Mouse (Mus musculus): Measurements from ENCODE around the gene Cyth2.

The Cyth2 gene

GRCm38 (mm10) chr7:45809276-45810075 lies 4.9 kb downstream of the Cyth2 start:
- no peak for DNase-seq

GRCm38 (mm10) chr7:45808471-45808870 lies 5.9 kb downstream of the Cyth2 start:
- no peak for DNase-seq

GRCm38 (mm10) chr7:45805941-45806340 lies 8.4 kb downstream of the Cyth2 start:
- no peak for DNase-seq

DNA sequence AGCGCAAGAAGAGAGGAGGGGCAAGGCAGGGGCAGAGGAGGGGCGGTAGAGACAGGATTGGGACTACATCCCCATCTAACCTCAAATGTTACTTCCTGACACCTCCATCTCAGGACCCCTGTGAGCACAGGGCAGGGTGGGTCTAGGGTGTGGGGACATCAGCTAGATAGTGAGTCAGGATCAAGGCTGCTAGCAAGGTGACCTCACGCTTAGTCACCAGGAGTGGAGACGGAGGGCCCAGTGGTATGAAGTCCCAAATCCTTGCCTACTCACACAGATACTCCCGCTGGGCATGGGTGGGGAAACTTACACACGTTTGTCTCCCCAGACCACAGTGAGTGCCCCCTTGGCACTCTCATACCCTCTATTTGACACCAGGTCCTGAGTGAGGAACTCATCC lies 11.8 kb downstream of the Cyth2 start:
- no peak for DNase-seq

DNA sequence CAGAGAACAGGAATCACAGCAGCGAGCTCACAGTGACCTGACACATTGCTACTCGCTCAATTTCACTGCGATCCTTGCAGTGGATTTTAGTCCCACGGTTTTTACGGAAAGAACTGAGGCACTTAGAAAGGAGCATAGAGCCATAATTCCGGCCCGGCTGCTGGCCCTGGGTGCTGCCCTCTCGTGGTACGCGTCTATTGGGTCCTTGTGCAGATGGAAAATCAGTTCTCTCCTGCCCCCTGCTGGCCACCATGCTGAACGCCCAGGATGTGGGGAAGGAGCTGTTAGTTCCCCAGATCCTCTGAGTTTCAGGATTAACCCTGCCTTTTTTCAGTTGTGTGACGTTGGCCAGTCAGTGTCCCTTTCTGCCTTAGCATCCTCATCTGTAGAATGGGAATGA lies 13.0 kb downstream of the Cyth2 start:
- DNase-seq: peak; percentile 88

- DNase-seq: peak; percentile 55
Measured at GRCm38 (mm10) chr7:45800546-45801204, 13.7 kb downstream of the Cyth2 start.

DNA sequence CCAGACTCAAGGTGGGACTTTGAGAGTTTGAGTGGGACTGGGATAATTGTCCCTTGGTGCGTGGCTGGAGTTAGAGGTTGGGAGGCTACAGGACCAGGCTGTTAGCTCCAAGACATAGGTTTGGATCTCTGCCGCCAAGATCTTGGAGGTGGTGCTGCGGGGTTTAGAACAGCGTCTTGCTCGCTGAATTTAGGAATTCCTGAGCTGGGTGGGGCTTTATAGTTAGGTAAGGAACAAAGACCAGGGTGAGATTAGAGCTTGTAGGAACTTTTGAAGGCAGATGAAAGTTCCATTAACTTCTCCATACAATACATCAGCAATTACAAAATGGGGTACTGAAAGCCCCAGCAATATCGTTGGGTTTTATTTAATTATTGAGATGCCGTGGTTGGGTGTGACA lies 14.4 kb downstream of the Cyth2 start:
- no peak for DNase-seq

GRCm38 (mm10) chr7:45798931-45799330 lies 15.4 kb downstream of the Cyth2 start:
- no peak for DNase-seq

GRCm38 (mm10) chr7:45798511-45798836 lies 15.9 kb downstream of the Cyth2 start:
- DNase-seq: no peak

DNA sequence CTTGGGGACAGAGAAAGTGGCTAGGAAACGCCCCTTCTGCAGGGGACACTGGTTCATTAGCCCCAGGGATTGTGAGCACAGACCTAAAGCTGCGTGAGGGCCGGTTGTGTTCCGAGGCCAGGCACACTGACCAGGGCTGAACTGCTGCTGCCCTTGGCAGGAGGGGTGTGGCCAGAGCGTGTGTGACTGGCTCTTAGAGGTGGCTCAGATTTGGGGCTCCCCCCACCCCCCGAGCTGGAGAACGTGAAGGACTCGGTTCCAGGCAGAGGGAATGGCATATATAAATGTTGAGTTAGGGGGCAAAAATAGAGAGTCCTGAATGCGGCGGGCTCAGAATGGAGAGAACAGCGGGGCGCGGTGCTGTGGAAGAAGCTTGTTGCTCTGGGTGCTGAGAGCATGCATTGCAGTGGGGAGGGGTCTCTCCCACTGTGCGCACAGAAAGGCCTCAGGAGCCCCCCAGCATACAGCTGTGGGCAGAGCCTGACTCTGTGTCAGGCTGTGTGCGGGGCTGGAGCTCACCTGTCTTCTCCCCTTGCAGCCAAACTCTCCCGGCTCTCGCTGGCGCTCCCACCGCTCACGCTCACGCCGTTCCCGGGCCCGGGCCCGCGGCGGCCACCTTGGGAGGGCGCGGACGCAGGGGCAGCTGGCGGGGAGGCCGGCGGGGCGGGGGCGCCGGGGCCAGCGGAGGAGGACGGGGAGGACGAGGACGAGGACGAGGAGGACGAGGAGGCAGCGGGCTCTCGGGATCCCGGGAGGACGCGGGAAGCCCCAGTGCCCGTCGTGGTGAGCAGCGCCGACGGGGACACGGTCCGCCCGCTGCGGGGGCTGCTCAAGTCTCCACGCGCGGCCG lies 16.5 kb downstream of the Cyth2 start:
- DNase-seq: no peak

GRCm38 (mm10) chr7:45796950-45797349 lies 17.4 kb downstream of the Cyth2 start:
- DNase-seq: no peak

DNA sequence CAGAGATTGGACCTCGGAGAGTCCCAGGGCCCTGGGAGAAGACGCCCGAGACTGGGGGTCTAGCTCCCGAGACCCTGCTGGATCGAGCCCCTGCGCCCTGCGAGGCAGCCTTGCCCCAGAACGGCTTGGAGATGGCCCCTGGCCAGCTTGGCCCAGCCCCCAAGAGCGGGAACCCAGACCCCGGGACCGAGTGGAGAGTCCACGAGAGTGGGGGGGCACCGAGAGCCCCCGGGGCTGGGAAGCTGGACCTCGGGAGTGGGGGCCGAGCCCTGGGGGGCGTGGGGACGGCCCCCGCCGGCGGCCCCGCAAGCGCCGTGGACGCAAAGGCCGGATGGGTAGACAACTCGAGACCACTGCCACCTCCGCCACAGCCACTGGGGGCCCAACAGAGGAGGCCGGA lies 19.4 kb downstream of the Cyth2 start:
- DNase-seq: no peak

- DNase-seq: no peak
Measured at GRCm38 (mm10) chr7:45793969-45794585, 20.3 kb downstream of the Cyth2 start.

GRCm38 (mm10) chr7:45793240-45793639 lies 21.1 kb downstream of the Cyth2 start:
- DNase-seq: no peak

DNA sequence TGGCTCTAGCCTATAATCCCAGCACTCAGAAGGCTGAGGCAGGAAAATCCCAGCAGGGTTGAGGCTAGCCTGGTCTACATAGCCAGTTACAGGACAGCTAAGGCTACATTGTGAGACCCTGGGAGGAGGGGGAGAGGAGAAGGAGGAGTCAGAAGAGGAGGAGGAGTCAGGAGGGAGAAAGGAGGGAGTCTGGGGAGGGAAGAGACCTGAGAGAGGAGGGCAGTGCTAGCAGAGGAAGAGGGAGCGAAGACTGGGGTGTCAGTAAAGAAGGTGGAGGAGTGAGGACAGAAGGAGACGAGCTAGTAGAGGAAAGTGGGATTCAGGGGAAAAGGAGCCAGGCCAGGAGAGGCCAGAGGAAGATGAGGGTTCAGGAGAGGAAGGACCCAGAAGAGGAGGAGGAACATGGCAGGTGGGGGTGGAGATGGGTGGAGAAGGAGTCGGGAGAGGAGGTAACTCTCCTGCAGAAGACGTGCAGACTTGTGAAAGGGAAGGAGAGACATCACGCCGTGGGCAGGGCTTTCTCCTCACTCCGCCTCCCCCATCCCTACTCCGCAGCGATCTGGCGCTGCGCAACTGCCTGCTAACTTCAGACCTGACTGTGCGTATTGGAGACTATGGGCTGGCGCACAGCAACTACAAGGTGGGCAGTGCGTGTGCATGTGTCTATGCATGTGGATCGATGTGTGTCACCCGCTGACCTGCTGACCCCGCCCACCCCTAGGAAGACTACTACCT lies 22.5 kb downstream of the Cyth2 start:
- no peak for DNase-seq

- DNase-seq: no peak
Measured at GRCm38 (mm10) chr7:45790721-45791120, 23.7 kb downstream of the Cyth2 start.

- DNase-seq: no peak
Measured at GRCm38 (mm10) chr7:45787642-45788041, 26.7 kb downstream of the Cyth2 start.

GRCm38 (mm10) chr7:45786661-45787413 lies 27.5 kb downstream of the Cyth2 start:
- no peak for DNase-seq

GRCm38 (mm10) chr7:45786136-45786578 lies 28.2 kb downstream of the Cyth2 start:
- no peak for DNase-seq

DNA sequence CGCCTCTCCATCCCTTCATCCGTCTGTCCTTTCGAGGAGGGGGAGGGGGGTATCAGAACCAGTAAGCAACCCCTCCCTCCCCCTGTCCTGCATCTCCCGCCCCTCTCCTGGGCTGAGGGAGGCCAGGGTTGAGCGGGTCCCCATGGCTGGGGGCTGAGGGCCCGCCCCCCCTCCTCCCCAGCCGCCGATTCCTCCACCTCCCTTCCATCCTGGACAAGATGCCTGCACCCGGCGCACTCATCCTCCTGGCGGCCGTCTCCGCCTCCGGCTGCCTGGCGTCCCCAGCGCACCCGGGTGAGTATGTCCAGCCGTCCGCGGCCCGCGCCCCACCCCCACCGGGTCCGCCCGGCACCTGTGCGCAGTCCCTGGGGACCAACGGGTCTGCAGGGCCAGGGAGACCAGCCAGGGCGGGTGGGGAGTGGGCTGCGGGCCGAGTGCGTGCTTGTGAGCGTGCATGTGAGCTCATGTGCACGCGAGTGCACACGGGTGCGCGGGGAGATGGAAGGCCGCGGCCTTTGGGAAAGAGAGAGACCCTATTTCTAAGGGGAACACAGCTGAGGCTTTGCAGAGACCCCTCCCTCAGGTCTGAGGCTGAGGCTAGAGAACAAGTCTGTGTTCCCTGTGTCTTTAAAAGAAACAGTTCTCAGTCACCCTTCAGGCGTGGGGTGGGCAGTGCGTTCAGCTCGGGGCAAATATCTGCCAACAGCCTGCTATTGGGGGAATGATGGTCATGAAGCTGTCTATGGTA lies 28.8 kb downstream of the Cyth2 start:
- no peak for DNase-seq

Data from kidney, adult 11 months (tissue).